Mouse (Mus musculus): ENCODE data around the gene Arhgef3.

The Arhgef3 gene

DNA sequence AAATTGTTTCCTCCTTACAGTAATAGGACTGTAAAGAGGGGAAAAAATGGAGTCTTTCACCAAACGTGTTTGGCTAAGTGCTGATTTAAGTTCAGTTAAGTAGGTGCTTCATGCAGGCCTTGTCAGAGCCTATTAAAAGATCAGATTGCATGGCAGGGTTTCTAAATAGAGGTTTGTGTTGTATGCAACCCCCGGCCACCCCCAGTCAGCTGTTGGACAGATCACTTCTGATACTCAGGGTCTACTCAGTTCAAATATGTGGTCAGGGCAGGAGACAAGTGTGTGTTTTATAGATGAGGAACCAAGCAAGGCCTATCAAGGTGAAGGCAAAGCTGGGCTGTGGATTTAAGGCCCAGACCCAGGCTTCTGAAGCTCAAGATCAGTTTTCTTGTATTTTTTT, 44.1 kb downstream of the Arhgef3 start:
- no peak for DNase-seq (ENCODE audit: extremely low spot score, low read depth, low spot score)

DNA sequence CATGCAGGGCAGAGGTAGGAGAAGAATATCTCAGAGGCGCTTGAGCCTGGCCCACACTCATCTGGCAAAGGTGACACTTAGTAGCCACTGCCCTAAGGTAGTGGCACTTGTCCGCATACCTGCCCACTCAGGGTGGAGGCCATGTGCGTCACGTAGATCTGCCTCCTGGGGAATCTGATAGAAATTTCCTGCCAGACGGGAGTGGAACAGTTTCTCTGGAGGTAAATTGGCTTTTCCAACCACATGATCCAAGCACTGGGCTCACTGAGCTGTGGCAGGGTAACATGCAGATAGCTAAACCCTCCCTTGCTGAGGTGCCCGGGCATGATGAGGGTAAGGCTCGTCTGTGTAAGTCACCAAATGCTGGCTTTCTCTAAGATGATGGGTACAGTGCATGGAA, 46.1 kb downstream of the Arhgef3 start:
- DNase-seq (ENCODE audit: extremely low spot score, low read depth, low spot score): no peak

- no peak for DNase-seq (ENCODE audit: extremely low spot score, low read depth, low spot score)
Observed at GRCm38 (mm10) chr14:27164639-27165038, 49.9 kb downstream of the Arhgef3 start.

DNA sequence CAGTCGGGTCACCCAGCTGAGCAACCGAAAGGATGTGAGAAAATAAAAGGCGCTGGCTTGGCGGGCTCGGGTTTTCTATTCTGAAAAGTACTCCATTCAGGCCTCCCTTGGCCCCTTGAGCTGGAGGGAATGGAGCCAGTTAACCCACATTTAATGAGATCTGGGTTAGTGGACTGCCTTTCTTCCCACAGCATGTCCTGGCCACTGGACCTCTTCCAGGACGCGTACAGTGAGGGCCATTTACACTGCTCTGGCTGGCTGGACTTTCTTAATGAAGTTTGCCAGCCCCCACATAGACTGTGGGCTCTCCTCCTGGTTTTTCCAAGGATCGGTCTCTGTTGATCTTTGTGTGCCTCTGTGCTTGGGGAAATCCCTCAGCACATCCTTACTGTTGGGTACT, 52.1 kb downstream of the Arhgef3 start:
- DNase-seq (ENCODE audit: extremely low spot score, low read depth, low spot score): no peak

GRCm38 (mm10) chr14:27167177-27167576, 52.5 kb downstream of the Arhgef3 start:
- DNase-seq (ENCODE audit: extremely low spot score, low read depth, low spot score): no peak

- DNase-seq (ENCODE audit: extremely low spot score, low read depth, low spot score): no peak
Observed at GRCm38 (mm10) chr14:27168387-27168786, 53.7 kb downstream of the Arhgef3 start.

GRCm38 (mm10) chr14:27169287-27169686, 54.6 kb downstream of the Arhgef3 start:
- no peak for DNase-seq (ENCODE audit: extremely low spot score, low read depth, low spot score)

DNA sequence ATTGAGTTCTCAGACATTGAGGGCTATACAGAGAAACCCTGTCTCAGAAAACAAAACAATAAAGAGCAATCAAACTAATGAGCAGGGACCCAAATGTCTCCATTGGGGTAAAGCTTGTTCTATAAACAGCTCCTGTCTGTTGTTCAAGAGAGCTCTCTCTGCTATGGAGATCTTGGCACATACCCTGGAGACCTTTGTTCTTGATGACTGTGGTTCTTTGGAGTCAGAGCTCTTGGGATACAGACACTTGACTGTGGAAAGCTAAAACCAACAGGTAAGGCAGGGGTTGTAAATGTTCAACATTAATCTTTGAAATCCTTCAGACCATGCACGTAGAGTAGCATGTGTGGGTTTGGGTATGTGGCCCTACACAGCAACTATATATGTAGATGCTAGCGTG, 55.7 kb downstream of the Arhgef3 start:
- DNase-seq (ENCODE audit: extremely low spot score, low read depth, low spot score): no peak

DNA sequence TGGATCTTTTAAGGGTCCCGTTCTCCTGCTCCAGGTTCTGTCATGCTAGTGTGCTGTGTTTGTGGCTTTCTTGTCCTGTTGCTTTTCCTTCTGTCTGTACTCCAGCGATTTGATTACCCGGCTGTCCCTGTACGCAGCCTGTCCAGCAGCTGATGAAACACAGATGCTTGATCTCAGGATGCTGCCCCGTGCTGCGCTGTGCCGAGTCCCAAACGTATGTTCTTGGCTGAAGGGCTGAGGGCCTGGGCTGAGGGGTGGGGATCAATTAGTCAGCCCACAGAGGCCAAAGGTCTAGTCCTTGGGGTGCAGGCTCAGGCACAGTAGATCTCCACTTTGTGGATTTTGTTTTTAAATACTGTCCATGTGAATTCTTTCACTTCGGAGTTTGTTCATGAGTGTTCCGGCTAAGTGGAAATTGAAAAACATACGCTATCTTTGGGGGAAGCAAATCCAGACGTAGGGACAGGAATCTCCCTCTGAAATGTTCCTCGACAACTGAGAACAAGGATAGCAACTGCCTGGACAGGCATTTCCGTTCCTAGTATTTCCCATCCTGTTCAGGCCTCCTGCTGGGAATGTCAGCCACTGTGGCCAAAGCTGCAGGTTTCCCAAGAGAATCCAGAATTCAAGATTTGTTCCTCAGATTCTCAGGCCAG, 56.6 kb downstream of the Arhgef3 start:
- DNase-seq (ENCODE audit: extremely low spot score, low read depth, low spot score): no peak

- no peak for DNase-seq (ENCODE audit: extremely low spot score, low read depth, low spot score)
Observed at GRCm38 (mm10) chr14:27173178-27173803, 58.6 kb downstream of the Arhgef3 start.

- DNase-seq (ENCODE audit: extremely low spot score, low read depth, low spot score): no peak
Observed at GRCm38 (mm10) chr14:27174188-27174786, 59.6 kb downstream of the Arhgef3 start.

DNA sequence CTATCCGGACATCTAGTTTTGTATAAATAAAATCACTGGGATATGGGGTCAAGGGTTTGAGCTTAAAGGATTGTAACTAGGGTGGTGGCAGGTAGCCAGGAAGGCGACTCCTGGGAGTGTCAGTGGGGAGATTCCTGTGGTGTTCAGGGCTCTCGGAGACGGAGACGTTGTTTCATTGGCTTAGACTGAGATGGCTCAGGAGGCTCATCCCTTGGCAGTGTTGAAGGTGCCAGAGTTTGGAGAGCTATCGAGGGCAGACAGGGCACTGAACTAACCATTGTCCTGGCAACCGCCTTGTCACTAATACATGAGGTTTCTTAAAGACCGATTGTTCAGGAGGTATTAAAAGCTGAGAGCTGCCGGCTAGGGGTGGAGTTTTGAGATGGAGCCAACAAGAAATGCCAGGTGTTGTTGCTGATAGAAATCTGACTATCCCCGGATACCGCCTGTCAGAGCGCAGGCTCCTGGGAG, 60.2 kb downstream of the Arhgef3 start:
- DNase-seq (ENCODE audit: extremely low spot score, low read depth, low spot score): no peak

DNA sequence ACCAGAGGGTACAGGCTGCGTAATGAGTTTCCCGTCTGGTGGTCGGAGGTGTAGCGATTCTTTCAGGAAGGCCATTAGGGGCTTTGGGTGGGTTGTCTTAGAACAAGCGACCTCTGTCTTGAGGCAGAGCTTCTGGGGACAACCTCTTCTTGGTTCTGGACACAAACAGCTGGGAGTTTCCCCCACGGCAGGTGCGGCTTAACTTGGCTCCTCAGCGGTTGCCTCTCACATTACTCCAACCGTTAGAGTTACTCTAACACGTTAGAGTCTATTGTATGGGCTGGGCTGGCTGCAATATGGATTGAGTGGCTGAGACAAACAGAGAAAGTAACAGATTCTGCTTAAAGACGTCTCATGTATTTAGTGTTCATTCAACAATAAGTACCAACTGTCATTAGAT, 60.6 kb downstream of the Arhgef3 start:
- DNase-seq (ENCODE audit: extremely low spot score, low read depth, low spot score): no peak

DNA sequence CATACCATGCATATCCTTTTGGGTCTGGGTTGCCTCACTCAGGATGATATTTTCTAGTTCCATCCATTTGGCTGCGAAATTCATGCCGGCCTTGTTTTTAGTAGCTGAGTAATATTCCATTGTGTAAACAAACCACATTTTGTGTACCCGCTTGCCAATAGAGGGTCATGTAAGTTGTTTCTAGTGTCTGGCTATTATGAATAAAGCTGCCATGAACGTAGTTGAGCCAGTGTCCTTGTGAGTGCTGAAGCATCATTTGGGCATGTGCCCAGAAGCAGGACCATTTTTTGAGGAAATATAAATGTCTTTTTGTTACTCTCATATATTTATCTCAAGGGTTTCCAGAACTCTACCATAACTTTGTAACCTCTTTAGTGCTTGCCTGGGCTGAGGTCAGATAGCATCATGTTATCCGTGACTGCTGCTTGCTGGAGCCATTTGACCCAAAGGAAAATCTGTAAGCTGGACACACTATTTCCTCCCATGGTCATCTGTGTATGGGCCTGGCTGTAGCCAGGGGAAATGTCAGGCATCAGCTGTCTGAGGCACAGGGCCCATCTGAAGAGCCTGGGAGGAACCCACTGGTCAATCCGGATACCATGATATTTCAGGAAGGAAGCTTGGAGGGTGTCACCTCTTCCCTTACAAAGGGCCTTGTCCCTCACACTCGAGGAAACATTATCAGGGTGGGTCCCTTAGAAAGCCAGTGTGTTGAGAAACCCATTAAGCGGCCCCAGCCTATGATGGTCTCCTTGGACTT, 63.3 kb downstream of the Arhgef3 start:
- DNase-seq (ENCODE audit: extremely low spot score, low read depth, low spot score): no peak

- no peak for DNase-seq (ENCODE audit: extremely low spot score, low read depth, low spot score)
Observed at GRCm38 (mm10) chr14:27178560-27178920, 63.8 kb downstream of the Arhgef3 start.

GRCm38 (mm10) chr14:27179771-27180170, 65.1 kb downstream of the Arhgef3 start:
- no peak for DNase-seq (ENCODE audit: extremely low spot score, low read depth, low spot score)

- no peak for DNase-seq (ENCODE audit: extremely low spot score, low read depth, low spot score)
Observed at GRCm38 (mm10) chr14:27182059-27182458, 67.4 kb downstream of the Arhgef3 start.

GRCm38 (mm10) chr14:27182646-27183438, 68.1 kb downstream of the Arhgef3 start:
- no peak for DNase-seq (ENCODE audit: extremely low spot score, low read depth, low spot score)

- DNase-seq (ENCODE audit: extremely low spot score, low read depth, low spot score): peak; percentile 31
Observed at GRCm38 (mm10) chr14:27183501-27184230, 69.0 kb downstream of the Arhgef3 start.

DNA sequence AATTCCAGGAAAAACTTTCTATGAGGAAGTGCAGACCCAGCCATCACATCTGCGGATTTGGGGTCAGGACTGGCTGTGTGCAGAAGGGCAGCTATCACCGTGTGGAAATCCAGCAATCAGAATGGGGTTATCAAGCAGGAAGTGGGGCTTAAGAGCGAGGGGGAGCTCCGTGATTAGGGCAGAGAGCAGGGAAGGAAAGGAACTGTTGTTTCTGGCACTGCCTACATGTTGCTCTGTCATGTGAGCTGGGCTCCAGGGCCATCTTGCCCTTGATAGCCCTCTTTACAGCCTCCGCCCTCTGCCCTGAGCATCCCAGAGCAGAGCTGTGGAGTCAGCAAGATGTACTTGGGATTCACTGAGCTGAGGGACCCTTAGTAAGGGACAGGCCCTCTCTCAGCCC, 71.2 kb downstream of the Arhgef3 start:
- no peak for DNase-seq (ENCODE audit: extremely low spot score, low read depth, low spot score)
